Mouse (Mus musculus) monocyte, adult 2 months (primary cell): Measurements from ENCODE around the gene Fbxo3.
"Not testable (repeated sequence)": the region's sequence is repeated elsewhere in the genome, so short reads cannot be mapped to it uniquely, and the experiment has no call there.

Experiments
- DNase-seq, 2 experiments: peaks; one replicate each; pipeline ENCODE4 v3.0.0; 2022; ENCODE audit warnings: low spot score in 2 of 2, low read depth in 1 of 2

The Fbxo3 gene

GRCm38 (mm10) chr2:104093305-104093704 lies 65.8 kb downstream of the Fbxo3 start:
- no peak for DNase-seq

- peak in 1 of 2 experiments; percentile 1 for DNase-seq
Observed at GRCm38 (mm10) chr2:104095741-104096213, 68.3 kb downstream of the Fbxo3 start, which contains the start of gene Cd59a. Cd59a (plus strand) TSS chr2:104095801.

GRCm38 (mm10) chr2:104096256-104096655 lies 68.7 kb downstream of the Fbxo3 start:
- no peak for DNase-seq

- DNase-seq, result not testable (repeated sequence)
Observed at GRCm38 (mm10) chr2:104096796-104097195, 69.3 kb downstream of the Fbxo3 start.

- DNase-seq, result not testable (repeated sequence)
Observed at GRCm38 (mm10) chr2:104097396-104097795, 69.9 kb downstream of the Fbxo3 start.

- no peak for DNase-seq
Observed at GRCm38 (mm10) chr2:104098529-104099230, 71.2 kb downstream of the Fbxo3 start.

GRCm38 (mm10) chr2:104099231-104099585 lies 71.7 kb downstream of the Fbxo3 start:
- no peak for DNase-seq

GRCm38 (mm10) chr2:104099946-104100345 lies 72.4 kb downstream of the Fbxo3 start:
- no peak for DNase-seq

- DNase-seq, result no peak
Observed at GRCm38 (mm10) chr2:104104800-104105199, 77.3 kb downstream of the Fbxo3 start.

GRCm38 (mm10) chr2:104109021-104109420 lies 81.5 kb downstream of the Fbxo3 start:
- not testable (repeated sequence) for DNase-seq

- no peak for DNase-seq
Observed at GRCm38 (mm10) chr2:104109528-104109927, 82.0 kb downstream of the Fbxo3 start.

GRCm38 (mm10) chr2:104110031-104110430 lies 82.5 kb downstream of the Fbxo3 start:
- DNase-seq, result no peak

- not testable (repeated sequence) for DNase-seq
Observed at GRCm38 (mm10) chr2:104111170-104111797, 83.8 kb downstream of the Fbxo3 start.
